Mouse (Mus musculus) thymus, adult 2 months (tissue): ENCODE results near the gene Tpbgl.

ENCODE experiments used
- CTCF ChIP-seq: fragments of 200-500 bp; IDR thresholded peaks from 2 replicates; pipeline ENCODE4 v1.5.1; 2012; ENCODE audit warnings: mild to moderate bottlenecking, control low read depth, low read length, moderate library complexity, borderline replicate concordance; ENCODE audit not compliant: control insufficient read depth, poor library complexity, insufficient read depth; ENCODE audit errors: extremely low read depth
- POLR2A ChIP-seq: fragments of 200-500 bp; IDR thresholded peaks from 2 replicates; pipeline ENCODE4 v1.6.1; 2012; ENCODE audit warnings: mild to moderate bottlenecking, low read length, control low read depth, moderate library complexity; ENCODE audit not compliant: control insufficient read depth, poor library complexity, insufficient read depth; ENCODE audit errors: extremely low read depth

DNA sequence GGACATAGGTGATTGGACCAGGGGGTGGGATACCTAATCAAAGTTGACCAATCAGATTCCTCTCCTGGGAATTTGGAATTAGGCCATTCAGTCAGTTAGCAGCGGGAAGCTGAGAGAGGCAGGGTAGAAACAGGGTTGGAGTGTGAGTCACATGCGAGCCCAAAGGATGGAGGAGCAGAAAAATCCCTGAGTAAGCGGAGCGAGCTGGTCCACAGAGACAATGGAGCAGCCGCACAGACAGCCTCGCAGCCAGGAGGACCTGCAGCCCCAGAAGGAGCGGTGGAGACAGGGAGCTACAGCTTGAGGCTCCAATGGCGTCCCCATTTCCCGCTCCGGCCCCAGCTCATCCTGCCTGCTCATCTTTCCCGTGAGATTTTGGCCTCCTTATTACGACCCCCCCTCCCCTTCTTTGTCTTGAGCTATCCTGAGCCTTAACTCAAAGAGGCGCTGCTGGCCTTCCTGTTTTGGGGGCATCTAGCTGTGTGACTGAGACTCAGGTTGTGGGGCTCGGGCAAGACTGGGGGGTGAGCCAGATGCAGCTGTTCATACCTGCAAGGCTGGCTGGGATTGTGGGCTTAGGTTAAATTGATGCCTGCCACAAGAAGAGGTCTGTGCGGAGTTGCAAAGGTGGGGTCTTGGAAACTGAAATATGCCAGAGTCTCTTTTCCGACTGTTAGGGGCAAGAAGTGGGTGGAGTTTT is 47.3 kb downstream of the Tpbgl start:
- TF ChIP-seq CTCF (no peak), POLR2A (no peak)
